Mouse (Mus musculus): ENCODE results near the gene Vrk1.
A peak's percentile ranks its signal among the peaks of the same experiment; 100 is the strongest.

Vrk1 gene

GRCm38 (mm10) chr12:106004719-106005118 is 5.3 kb upstream of the Vrk1 start:
- DNase-seq, result no peak

GRCm38 (mm10) chr12:106006218-106006617 is 3.8 kb upstream of the Vrk1 start:
- no peak for DNase-seq

DNA sequence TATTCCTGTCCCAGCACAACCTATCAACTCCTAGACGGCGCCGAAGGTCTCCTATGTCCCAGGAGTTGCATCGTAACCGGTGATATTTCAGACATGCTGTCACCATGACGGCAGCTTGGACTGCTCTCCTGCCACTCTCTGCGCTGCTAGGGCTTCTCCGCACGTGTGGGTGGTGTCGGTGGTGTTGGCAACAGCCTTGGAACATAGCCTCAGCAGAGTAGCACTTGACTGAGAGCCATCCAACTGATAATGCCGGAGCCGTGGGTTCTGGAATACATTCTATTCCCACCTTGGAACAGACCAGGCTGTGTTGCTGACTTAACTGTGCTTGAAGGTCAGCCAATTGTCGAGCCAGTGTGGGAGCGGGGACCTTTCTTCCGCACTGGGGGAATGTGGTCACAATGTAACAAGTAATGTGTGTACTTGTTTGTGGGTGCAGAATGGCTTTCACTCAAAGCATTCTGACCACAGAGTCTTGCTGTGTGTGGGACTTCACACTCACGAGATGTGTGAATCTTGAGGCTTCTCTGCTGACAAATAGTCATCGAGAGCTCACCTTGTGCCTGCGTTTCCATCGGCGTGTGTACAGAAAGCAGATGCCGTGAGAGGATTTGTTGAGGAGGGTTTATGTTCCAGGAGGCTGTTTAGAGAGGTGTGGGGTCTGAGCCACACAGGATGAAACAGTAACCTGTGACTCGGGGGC is 1.5 kb upstream of the Vrk1 start:
- DNase-seq, result no peak

GRCm38 (mm10) chr12:106009122-106009870 is 732 bp upstream of the Vrk1 start:
- peak; percentile 21 for DNase-seq

DNA sequence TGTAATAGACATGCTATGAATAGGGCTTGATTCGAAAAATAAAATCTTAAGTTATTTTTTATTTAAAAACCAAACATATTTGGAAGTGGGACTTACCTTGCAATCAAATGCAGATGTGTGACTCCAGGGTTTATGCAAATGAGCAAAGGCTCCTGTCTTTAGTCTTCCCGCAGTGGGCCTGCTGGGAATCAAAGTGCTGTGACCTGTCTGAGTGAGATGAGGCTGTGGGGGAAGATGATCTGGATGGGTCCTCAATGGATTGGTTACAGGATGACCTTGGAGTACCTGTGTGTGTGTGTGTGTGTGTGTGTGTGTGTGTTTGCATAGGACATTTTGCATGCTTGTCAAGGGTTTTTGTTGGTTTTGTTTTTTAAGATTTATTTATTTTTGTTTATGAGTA is 2.1 kb downstream of the Vrk1 start:
- DNase-seq, result no peak

GRCm38 (mm10) chr12:106016265-106017012 is 6.4 kb downstream of the Vrk1 start:
- no peak for DNase-seq

- no peak for DNase-seq
These were observed 10.0 kb downstream of the Vrk1 start for GRCm38 (mm10) chr12:106020063-106020462.

DNA sequence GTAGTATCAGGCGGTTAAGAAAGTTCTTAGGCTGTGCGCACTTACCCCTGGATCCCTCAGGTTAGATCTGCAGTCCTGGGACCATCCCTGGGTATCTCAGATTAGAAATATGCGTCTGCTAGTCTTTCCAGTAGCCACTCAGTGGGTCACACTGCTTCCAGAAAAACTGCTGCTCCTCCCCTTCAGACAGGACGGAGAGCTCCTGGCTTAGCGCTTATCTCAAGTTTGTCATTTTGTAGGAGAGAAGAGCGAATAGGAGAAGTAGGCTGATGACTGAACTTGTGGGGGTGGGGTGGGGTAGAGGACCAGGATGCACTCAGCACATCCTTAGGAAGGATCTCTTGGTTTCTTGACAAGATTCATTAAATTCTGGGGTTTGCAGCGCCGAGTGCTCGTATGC is 13.6 kb downstream of the Vrk1 start:
- no peak for DNase-seq

GRCm38 (mm10) chr12:106025416-106025815 is 15.4 kb downstream of the Vrk1 start:
- no peak for DNase-seq

DNA sequence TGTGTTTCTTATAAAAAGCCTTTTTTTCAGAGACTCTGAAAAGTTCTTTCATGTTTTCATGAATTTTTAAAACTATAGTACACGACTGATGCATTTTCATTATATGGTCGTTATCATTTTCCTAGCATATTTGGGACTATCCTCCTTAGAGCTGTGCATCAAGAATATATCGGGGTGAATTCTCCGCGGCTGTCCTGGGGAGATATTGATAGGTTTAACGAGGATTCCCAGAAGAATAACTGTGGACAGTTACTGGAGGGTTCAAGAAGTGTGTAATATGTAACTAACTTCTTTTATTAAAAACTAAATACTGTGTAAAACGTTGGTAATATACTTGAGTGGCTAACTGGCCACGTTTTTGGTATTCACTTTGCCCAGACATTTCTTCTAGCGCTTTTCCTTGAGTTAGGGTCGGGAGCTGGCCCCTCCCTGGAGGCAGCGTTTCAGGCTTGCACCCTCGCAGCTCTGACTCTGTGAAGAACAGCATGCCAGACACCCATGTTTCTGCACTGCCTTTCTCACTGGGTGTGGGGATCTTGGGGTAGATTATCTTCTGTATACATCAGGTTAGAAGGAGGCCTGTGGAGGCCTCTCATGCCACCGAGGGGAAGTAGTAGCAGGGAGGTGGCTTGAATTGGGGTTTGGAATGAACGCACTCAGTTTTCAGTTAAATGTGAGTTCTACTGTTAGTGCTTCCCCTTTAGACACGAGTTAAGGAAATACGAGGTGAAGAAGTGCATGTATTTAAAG is 16.5 kb downstream of the Vrk1 start:
- DNase-seq, result no peak

GRCm38 (mm10) chr12:106027372-106027771 is 17.3 kb downstream of the Vrk1 start:
- DNase-seq, result no peak

- DNase-seq, result no peak
These were observed 19.6 kb downstream of the Vrk1 start for GRCm38 (mm10) chr12:106029582-106029981.

- DNase-seq, result no peak
These were observed 20.2 kb downstream of the Vrk1 start for GRCm38 (mm10) chr12:106030146-106030745.

DNA sequence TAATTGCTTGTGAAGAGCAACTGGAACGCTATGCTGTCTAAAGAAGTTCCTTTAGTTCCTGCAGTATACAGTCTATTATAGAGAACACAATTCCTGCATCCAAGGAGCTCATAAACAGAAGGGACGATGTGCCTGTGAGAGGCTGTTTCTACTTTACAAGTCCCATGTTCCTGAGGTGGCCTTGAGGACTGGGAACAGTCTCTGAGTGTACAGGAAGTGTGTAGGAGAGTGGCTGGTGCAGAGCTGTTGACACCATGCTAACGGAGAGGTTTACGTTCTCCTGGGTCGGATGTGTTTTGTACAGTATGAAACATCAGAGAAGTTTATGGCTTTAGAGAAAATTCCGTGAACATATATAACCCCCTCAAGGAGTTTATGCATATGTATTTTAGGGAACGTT is 20.8 kb downstream of the Vrk1 start:
- no peak for DNase-seq

- DNase-seq, result no peak
These were observed 21.9 kb downstream of the Vrk1 start for GRCm38 (mm10) chr12:106031916-106032315.

GRCm38 (mm10) chr12:106032361-106032760 is 22.3 kb downstream of the Vrk1 start:
- DNase-seq, result no peak

DNA sequence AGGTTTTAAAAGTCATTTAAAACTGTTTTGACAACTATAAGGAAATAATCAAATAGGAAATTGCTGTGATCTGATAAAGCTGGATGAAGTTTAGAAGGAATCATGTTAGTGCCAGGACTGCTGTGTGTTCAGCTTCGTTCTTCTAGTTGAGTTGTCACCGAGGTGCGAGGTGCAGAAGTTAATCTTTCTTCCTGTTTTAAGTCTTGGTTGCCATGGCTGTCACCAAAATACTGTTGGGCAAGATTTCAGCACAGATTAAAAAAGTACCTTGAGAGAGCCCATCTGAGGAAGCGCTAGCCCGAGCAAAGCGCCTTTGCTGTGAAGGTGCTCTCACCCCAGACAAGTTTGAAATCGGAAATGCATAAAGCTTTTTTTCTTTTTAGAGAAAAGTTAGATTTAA is 24.2 kb downstream of the Vrk1 start:
- DNase-seq, result no peak

- DNase-seq, result no peak
These were observed 24.7 kb downstream of the Vrk1 start for GRCm38 (mm10) chr12:106034761-106035160.

DNA sequence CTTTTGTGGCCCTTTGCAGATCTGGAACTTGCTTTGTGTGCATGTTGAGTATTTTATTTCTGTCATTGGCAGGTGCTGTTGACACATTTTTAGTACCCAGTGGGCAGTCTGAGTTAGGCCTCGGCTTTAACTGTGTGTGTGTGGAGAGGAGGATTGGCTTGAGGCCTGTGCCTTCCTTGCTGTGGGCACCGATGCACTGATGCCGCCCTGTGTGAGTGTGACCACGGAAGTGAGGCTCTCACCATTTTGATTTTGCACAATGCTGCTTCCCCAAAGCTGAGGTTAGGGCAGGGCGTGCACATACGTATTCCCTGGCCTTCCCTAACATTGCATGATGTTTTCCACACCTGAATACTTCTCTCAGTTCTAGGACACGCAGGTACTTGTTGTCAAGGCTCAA is 30.2 kb downstream of the Vrk1 start:
- DNase-seq, result no peak

DNA sequence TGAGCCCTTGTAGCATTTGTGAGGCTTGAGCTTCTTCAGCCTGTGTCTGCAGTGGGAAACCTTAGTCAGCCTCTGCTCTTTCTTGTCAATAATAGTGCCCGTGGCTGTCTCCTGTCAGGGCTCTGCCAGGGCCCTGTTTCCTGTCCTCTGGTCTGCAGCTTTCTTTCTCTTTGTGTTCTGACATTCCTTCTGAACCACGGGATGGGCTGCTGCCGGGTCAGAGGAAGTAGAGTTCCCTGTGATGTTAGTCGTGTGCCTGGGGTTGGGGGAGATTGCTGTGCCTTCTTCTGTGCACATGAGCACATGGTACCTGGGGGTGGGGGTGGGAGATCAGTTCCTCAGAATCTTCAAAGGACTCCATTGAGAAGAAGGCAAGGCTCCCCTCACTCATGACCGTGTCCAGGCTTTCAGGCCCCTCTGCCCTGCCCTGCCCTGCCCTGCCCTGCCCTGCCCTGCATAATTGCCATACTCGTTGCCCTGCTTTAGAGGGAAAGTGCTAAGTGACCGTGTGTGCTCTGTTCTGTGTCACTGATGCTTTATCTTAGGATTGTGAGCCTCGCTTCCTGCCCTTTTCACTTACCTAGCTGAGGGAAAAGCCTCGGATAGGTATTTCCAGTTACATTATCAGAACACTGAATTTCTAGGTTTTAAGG is 36.2 kb downstream of the Vrk1 start:
- no peak for DNase-seq

DNA sequence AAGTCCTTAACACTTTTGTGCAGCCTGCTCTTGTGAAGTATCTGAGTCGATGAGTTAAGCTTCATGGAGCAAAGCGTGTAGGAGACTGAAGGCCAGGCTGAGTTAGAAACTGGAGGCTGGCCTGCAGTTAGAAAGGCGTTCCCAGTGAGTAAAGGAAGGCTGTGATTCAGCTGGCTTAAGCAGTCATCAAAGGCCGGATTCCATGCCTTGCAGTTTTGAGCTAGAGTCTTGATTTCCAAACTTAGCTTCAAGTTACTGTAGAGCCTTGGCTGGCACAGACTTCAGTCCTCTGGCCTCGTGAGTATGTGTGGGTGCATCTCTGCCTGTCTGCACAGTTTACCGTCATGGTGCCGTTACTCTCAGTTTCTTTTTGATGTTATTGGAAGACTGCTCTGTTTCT is 42.2 kb downstream of the Vrk1 start:
- no peak for DNase-seq

DNA sequence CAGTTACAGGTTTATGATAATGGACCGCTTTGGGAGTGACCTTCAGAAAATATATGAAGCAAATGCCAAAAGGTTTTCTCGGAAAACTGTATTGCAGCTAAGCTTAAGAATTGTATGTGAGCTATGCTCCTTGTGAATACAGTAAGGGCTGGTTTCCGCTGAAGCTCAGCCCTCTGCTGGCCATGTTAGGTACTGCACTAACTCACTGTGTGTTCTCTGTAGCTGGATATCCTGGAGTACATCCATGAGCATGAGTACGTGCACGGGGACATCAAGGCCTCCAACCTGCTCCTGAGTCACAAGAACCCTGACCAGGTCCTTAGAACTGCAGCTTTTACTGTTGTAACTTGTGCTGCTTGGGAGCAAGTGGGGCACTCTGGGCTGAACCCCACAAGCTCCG is 45.8 kb downstream of the Vrk1 start:
- DNase-seq, result peak; percentile 53

All from kidney, adult 11 months (tissue).